Mouse (Mus musculus) hindbrain, embryonic 11.5 days (tissue): Measurements from ENCODE around the gene Cbarp. TPM values are rescaled to one million over a fixed set of nuclear protein-coding genes. Genes with fewer than 3 reads are reported as not detected.

Source experiments
- ATAC-seq: fragments of 200-750 bp; cut with Nextera tagmentation; 2 replicates; pipeline ENCODE4 v1.8.0; 2017; ENCODE audit warnings: mild to moderate bottlenecking, moderate TSS enrichment, moderate library complexity; ENCODE audit not compliant: low FRiP score
- DNase-seq: peaks from one replicate; pipeline ENCODE4 v3.0.0-alpha.2; 2015; ENCODE audit warnings: low spot score
- H3K27ac ChIP-seq: fragments of 300-500 bp; sonication (generic); 2 replicates; pipeline ENCODE4 v1.5.1; 2014; ENCODE audit warnings: mild to moderate bottlenecking, low read depth, low read length
- H3K27me3 ChIP-seq: fragments of 300-500 bp; sonication (generic); 2 replicates; pipeline ENCODE4 v1.6.1; 2014; ENCODE audit warnings: mild to moderate bottlenecking, low read length, moderate library complexity, mixed read lengths; ENCODE audit not compliant: control insufficient read depth, insufficient read depth
- H3K36me3 ChIP-seq: fragments of 300-500 bp; sonication (generic); 2 replicates; pipeline ENCODE4 v1.6.1; 2014; ENCODE audit warnings: mild to moderate bottlenecking, low read length, moderate library complexity, mixed read lengths; ENCODE audit not compliant: control insufficient read depth, insufficient read depth
- H3K4me1 ChIP-seq: fragments of 300-500 bp; sonication (generic); replicated peaks from 2 replicates; pipeline ENCODE4 v1.6.1; 2014; ENCODE audit warnings: low read length, mixed read lengths; ENCODE audit not compliant: control insufficient read depth, insufficient read depth
- H3K4me2 ChIP-seq: fragments of 300-500 bp; sonication (generic); replicated peaks from 2 replicates; pipeline ENCODE4 v1.6.1; 2014; ENCODE audit warnings: mild to moderate bottlenecking, low read depth, low read length
- H3K4me3 ChIP-seq: fragments of 300-500 bp; sonication (generic); 2 replicates; pipeline ENCODE4 v1.5.1; 2014; ENCODE audit warnings: low read depth, low read length
- H3K9ac ChIP-seq: fragments of 300-500 bp; sonication (generic); 2 replicates; pipeline ENCODE4 v1.6.1; 2014; ENCODE audit warnings: low read depth, low read length
- H3K9me3 ChIP-seq: fragments of 300-500 bp; sonication (generic); 2 replicates; pipeline ENCODE4 v1.6.1; 2016; ENCODE audit warnings: low read length; ENCODE audit not compliant: control insufficient read depth
- WGBS: fragments of 180-500 bp; shearing (Covaris S2); extraction: QIAGEN DNeasy Blood & Tissue Kit; methylation state at CpG from one replicate; pipeline ENCODE4 v1.1.7; 2014; 5-methylcytosine and 5-hydroxymethylcytosine counted together
- polyA plus RNA-seq: library from polyadenylated mRNA; unstranded; fragments of >200 nt; fragmentation: Nextera tagmentation; extraction: Ambion mirVana; gene quantifications from 2 replicates; pipeline ENCODE4 v1.2.1, GENCODE M21; 2014

Cbarp gene
- polyA plus RNA-seq, 1 experiment from 2014 or later = 16.7 TPM

- 85% methylated on average over 5 of the region's 5 CpGs for WGBS
- H3K4me2 ChIP-seq = no peak overlapping the region
- no peak for DNase-seq
- H3K4me3 ChIP-seq = no peak overlapping the region
- no peaks in the 10 kb centered on the region for H3K9me3 ChIP-seq
- no peaks in the 10 kb centered on the region for H3K27me3 ChIP-seq
- H3K27ac ChIP-seq = no peak overlapping the region
- no peaks in the 10 kb centered on the region for H3K4me1 ChIP-seq
- no peaks in the 10 kb centered on the region for H3K36me3 ChIP-seq
- ATAC-seq = no peak
- no peak overlapping the region for H3K9ac ChIP-seq
These were observed 45.1 kb downstream of the Cbarp start for GRCm38 (mm10) chr10:80095547-80095946.

DNA sequence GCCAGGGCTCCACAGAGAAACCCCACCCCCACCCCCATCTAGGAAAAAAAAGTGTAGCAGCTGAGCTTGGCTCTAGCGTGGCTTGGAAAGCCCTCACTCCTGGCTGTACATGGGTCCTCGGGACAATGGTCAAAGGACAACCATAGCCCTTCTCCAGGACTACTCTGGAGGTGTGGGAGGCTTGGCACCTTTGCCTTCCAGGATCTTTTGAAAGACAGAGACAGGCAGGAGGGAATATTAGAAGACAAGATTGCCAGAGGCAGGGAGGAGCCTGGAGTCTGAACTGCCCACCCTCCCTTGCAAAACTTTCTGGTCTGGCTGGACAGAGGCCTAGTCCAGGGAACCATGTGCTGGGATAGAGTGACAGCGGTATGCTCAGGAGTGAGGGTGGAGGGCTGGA lies 46.0 kb downstream of the Cbarp start:
- DNase-seq = no peak

GRCm38 (mm10) chr10:80094085-80094484 lies 46.5 kb downstream of the Cbarp start:
- H3K4me2 ChIP-seq = no peak overlapping the region
- no peak overlapping the region for H3K27ac ChIP-seq
- H3K36me3 ChIP-seq = no peaks in the 10 kb centered on the region
- DNase-seq = no peak
- WGBS = 96% methylated on average over 6 of the region's 6 CpGs
- ATAC-seq = no peak
- H3K4me3 ChIP-seq = no peak overlapping the region
- H3K9ac ChIP-seq = no peak overlapping the region
- no peaks in the 10 kb centered on the region for H3K27me3 ChIP-seq
- no peaks in the 10 kb centered on the region for H3K9me3 ChIP-seq
- no peaks in the 10 kb centered on the region for H3K4me1 ChIP-seq

More for the DNA sequence above, 46.0 kb downstream of the Cbarp start:
- Histone ChIP-seq H3K4me1 (no peaks in the 10 kb centered on the region), H3K36me3 (no peaks in the 10 kb centered on the region), H3K4me3 (no peak overlapping the region), H3K9ac (no peak overlapping the region), H3K9me3 (no peaks in the 10 kb centered on the region), H3K4me2 (no peak overlapping the region), H3K27ac (no peak overlapping the region), H3K27me3 (no peaks in the 10 kb centered on the region)
- ATAC-seq = no peak
- WGBS = 76% methylated on average over 3 of the region's 3 CpGs

DNA sequence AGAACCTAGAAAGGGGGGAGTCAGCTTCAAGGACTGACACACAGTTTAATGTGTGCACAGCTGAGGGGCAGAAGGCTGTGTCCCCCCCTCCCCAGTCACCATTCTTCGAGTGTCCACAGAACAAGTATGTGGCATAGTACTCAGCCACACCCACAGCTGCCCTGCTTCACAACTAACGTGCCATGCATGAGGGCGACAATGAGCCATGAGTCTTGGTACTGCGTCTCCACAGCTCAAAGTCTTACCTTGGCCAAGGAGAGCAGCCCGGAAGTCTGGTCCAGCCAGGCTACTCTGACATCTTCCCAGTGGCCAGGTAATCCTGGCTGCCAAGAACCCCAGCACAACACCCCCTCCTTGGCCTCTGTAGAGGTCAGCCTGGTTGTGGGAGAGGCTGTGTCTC lies 47.9 kb downstream of the Cbarp start:
- H3K36me3 ChIP-seq = no peaks in the 10 kb centered on the region
- no peaks in the 10 kb centered on the region for H3K4me1 ChIP-seq
- H3K9me3 ChIP-seq = no peaks in the 10 kb centered on the region
- ATAC-seq = no peak
- H3K27ac ChIP-seq = no peak overlapping the region
- no peak overlapping the region for H3K4me2 ChIP-seq
- no peak overlapping the region for H3K4me3 ChIP-seq
- DNase-seq = no peak
- 85% methylated on average over 5 of the region's 5 CpGs for WGBS
- H3K27me3 ChIP-seq = no peaks in the 10 kb centered on the region
- no peak overlapping the region for H3K9ac ChIP-seq

DNA sequence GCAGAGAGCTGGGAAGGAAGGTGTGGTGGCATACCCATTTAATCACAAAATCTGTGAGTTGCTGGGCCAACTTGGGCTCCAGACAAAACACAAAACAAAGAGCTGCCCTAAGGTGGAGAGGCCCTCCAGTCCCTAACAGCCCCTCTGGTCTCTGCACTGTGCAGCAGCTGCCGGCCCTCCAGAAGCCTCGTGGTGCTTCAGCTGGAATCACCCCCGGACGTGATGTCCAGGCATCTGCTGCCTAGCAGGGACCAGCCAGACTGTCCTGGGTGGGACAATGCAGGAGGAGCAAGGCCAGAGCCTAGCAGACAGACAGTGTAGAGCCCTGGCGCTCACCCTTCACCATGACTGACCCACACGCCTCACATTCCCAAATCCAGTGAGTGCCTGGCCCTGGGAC lies 49.1 kb downstream of the Cbarp start:
- Histone ChIP-seq H3K4me3 (no peak overlapping the region), H3K36me3 (no peaks in the 10 kb centered on the region), H3K4me2 (no peak overlapping the region), H3K9ac (no peak overlapping the region), H3K9me3 (no peaks in the 10 kb centered on the region), H3K27ac (no peak overlapping the region), H3K27me3 (no peaks in the 10 kb centered on the region), H3K4me1 (no peaks in the 10 kb centered on the region)
- 92% methylated on average over 6 of the region's 6 CpGs for WGBS
- no peak for DNase-seq
- no peak for ATAC-seq

- ATAC-seq = no peak; the same call in 1 of the 2 replicates
- 49% methylated on average over 4 of the region's 4 CpGs for WGBS
- H3K4me2 ChIP-seq = no peak overlapping the region
These were observed 51.5 kb downstream of the Cbarp start for GRCm38 (mm10) chr10:80089146-80089545.

DNA sequence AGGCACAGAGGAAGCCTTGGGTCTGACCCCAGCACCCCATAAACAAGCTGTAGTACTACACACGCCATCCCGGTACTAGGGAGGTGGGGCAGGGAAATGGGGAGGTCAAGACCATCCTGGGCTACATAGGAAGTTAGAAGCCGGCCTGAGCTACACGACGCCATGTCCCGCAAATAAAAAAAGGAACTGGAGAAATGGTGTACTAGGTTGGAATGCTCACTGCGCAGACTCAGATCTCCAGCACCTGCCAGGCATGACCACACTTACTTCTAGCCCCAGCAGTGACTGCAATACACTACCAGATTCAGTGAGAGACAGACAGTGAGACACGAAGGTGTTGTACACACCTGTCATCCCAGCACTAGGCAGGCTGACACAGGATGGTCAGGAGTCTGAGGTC lies 53.2 kb downstream of the Cbarp start:
- no peak overlapping the region for H3K4me3 ChIP-seq
- no peak overlapping the region for H3K9ac ChIP-seq
- H3K27me3 ChIP-seq = no peaks in the 10 kb centered on the region
- H3K4me2 ChIP-seq = no peak overlapping the region
- H3K36me3 ChIP-seq = no peaks in the 10 kb centered on the region; the same call in 1 of the 2 replicates
- no peaks in the 10 kb centered on the region for H3K4me1 ChIP-seq
- no peak for DNase-seq
- no peak overlapping the region for H3K27ac ChIP-seq
- 92% methylated on average over 8 of the region's 8 CpGs for WGBS
- H3K9me3 ChIP-seq = no peaks in the 10 kb centered on the region
- no peak for ATAC-seq

More at GRCm38 (mm10) chr10:80089146-80089545, 51.5 kb downstream of the Cbarp start:
- Histone ChIP-seq H3K27me3 (no peaks in the 10 kb centered on the region), H3K9ac (no peak overlapping the region), H3K36me3 (no peaks in the 10 kb centered on the region), H3K4me1 (no peaks in the 10 kb centered on the region), H3K4me3 (no peak overlapping the region), H3K9me3 (no peaks in the 10 kb centered on the region), H3K27ac (no peak overlapping the region)
- DNase-seq = no peak

DNA sequence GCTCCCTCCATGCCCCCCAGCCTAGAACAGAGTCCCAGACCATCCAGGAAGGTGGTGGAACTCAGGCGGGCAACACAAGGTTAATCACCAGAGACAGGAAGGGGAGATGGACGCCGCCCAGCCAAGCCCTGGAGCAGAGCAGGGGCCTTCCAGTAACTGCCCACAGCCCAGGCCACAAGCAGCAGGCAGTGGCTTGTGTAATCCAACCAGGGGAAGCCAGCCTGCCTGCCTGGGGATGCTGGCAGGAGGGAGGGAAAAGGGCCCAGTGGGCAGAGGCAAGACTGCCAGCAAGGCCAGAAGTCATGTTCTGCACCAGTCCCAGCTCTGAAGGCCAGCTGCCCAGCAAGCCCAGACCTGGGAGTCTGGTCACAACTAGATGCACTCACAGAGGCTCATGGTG lies 53.8 kb downstream of the Cbarp start:
- ATAC-seq (no peak), DNase-seq (no peak)
- Histone ChIP-seq H3K4me1 (no peaks in the 10 kb centered on the region), H3K9ac (no peak overlapping the region), H3K36me3 (no peaks in the 10 kb centered on the region; the same call in 1 of the 2 replicates), H3K4me3 (no peak overlapping the region), H3K9me3 (no peaks in the 10 kb centered on the region), H3K27ac (no peak overlapping the region), H3K4me2 (no peak overlapping the region), H3K27me3 (no peaks in the 10 kb centered on the region)
- WGBS = 87% methylated on average over 3 of the region's 3 CpGs

- no peaks in the 10 kb centered on the region for H3K27me3 ChIP-seq
- no peak overlapping the region for H3K9ac ChIP-seq
- no peak overlapping the region for H3K4me3 ChIP-seq
- no peaks in the 10 kb centered on the region; the same call in 1 of the 2 replicates for H3K36me3 ChIP-seq
- ATAC-seq (no peak), DNase-seq (no peak)
- WGBS = 92% methylated on average over 9 of the region's 9 CpGs
- H3K4me2 ChIP-seq = no peak overlapping the region
- H3K4me1 ChIP-seq = no peaks in the 10 kb centered on the region
- no peaks in the 10 kb centered on the region for H3K9me3 ChIP-seq
- no peak overlapping the region for H3K27ac ChIP-seq
These were observed 55.7 kb downstream of the Cbarp start for GRCm38 (mm10) chr10:80084817-80085487.
